Mouse (Mus musculus): Measurements from ENCODE around the gene Gm21083.
"Not testable (repeated sequence)": the region's sequence is repeated elsewhere in the genome, so short reads cannot be mapped to it uniquely, and the experiment has no call there.

GRCm38 (mm10) chr5:15606677-15607076 is 29.5 kb downstream of the Gm21083 start:
- TF ChIP-seq CTCF (IDR thresholded peaks at IDR 0.05; ENCODE audit: control insufficient read depth, insufficient read depth, low read length); POLR2A (IDR thresholded peaks at IDR 0.05; ENCODE audit: borderline replicate concordance, control insufficient read depth, low read depth, low read length): not testable (repeated sequence)
